Mouse (Mus musculus) frontal cortex, postnatal 14 days (tissue): ENCODE data around the gene Caprin1.

Source experiments
- DNase-seq, 2 experiments: peaks; one replicate each; pipeline ENCODE4 v3.0.0; 2022; ENCODE audit warnings: low spot score in 2 of 2

Gene Caprin1

GRCm38 (mm10) chr2:103730999-103731398 is 66.5 kb downstream of the Caprin1 start:
- DNase-seq = peak; percentile 53 to 62

DNA sequence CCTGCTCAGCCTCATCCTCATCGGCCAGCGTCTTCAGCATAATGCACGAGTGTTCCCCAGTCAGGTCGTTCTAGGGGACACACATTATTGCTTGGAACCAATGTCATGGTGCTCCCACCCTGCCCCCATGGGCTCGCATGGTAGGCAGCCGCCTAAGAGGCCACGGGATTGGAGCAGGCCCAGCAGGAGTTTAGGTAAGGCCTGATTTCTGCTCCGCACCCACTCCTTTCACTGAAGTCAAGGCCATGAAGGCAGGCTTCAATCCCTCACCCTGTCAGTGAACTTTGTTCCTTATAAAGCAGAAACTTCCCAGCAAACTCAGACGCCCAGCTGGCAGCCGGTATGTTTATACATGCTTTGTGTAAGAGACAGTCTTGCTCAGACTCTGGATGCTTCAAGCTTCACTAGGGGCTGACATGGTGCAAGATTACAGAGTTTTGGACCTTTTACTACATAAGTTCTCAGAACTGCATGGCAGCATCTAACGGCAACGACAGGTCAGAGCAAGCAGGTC is 69.4 kb downstream of the Caprin1 start:
- no peak for DNase-seq

DNA sequence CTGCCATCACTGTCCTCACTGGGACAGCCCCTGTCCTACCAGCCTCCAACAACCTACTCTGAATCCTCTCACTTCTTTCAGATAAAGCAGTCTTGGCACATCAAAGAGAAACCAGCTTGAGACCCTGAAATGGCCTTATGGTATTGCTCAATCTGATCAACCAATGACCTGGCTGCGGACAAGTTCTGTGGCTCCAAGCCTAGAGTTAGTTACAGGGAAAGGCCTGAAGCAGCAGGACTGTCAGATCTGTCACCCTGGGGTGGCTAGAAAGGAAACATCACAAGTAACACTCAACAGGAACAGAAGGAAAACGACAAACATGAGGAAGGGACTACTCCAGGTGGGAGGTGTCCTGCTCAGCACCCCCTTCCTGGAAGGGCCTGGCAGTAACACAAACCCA is 72.9 kb downstream of the Caprin1 start:
- DNase-seq = no peak

- no peak for DNase-seq
Observed at GRCm38 (mm10) chr2:103719292-103719646, 78.2 kb downstream of the Caprin1 start.

DNA sequence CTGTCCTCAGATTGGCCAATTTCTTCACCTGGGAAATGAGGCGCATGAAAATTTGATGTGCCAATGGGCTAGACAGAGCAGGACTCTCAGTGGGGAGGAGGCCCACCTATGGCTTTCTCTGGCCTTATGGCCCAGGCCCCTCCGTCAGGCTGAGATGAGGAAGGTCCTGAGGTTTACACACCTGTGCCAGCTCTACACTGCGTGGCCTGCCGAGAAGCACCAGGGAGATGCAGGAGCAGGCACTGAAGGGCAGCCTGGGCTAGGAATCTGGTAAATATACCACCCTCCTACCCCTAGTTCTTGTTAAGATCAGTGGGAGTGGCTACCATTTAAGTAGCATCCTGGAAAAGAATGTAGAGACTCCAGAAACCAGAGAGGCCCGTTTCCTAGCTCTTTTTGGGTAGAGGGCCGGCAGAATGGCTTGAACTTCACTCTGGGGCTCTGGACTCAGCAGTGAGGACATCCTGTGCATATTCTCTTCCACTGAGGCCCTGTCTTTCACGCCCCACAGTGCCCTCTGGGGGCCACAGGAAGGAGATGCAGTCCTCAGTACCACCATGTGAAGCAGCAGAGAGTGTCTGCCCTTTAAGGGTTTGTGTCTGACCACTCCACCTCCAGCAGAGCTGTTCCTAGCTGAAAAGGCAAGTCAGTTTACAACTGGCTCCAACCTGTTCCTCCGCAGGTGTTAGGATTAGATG is 78.7 kb downstream of the Caprin1 start:
- peak; percentile 49 to 54 for DNase-seq

- no peak for DNase-seq
Observed at GRCm38 (mm10) chr2:103714412-103714811, 83.0 kb downstream of the Caprin1 start.

DNA sequence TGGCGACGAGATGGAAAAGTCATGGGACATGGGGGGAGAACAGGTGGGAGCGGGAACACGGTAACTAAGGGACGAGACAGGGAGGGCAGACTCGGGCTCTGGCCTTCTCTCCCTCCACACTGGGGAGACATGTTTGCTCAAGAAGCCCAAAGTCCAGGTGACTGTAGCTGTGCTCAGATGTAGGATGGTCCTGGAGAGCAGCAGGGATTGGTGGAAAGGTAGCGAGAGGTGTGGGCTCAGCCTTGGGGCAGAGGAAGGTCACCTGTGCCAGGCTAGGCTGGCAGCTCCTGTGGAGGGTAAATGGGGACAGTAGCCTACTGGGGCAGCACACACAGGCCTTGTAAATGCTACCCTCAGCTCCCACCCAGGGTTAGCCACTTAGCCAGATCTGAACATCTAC is 83.6 kb downstream of the Caprin1 start:
- no peak for DNase-seq
